Mouse (Mus musculus) C2C12 (cell line): Measurements from ENCODE around the gene Arid2.

Experiments
- CEBPB ChIP-seq: IDR thresholded peaks from one replicate; pipeline ENCODE4 v1.6.1; 2011; ENCODE audit warnings: low read depth, mild to moderate bottlenecking, control low read depth, moderate library complexity
- CTCF ChIP-seq: IDR thresholded peaks from one replicate; pipeline ENCODE4 v1.5.1; 2011; ENCODE audit not compliant: control insufficient read depth, insufficient read depth, insufficient read length
- MYOG ChIP-seq: IDR thresholded peaks from one replicate; pipeline ENCODE4 v1.6.1; 2011; ENCODE audit not compliant: control insufficient read depth, insufficient read length; ENCODE audit errors: extremely low read depth

- TF ChIP-seq CTCF (no peak), CEBPB (no peak), MYOG (no peak)
Observed at GRCm38 (mm10) chr15:96372628-96373027, 85.3 kb downstream of the Arid2 start.
